Mouse (Mus musculus) midbrain, postnatal 0 days (tissue): ENCODE data around the gene H2-T3. TPM values are rescaled to one million over a fixed set of nuclear protein-coding genes. Genes with fewer than 3 reads are reported as not detected.

Experiments used
- ATAC-seq: fragments of 200-750 bp; cut with Nextera tagmentation; 2 replicates; pipeline ENCODE4 v1.8.0; 2017; ENCODE audit warnings: moderate number of reproducible peaks, mild to moderate bottlenecking, moderate TSS enrichment, moderate library complexity; ENCODE audit not compliant: low FRiP score
- DNase-seq: peaks from one replicate; pipeline ENCODE4 v3.0.0-alpha.2; 2015; ENCODE audit warnings: low spot score
- H3K27ac ChIP-seq: fragments of 300-500 bp; sonication (generic); 2 replicates; pipeline ENCODE4 v1.5.1; 2014; ENCODE audit warnings: low read depth, mild to moderate bottlenecking, low read length, mixed read lengths
- H3K27me3 ChIP-seq: fragments of 300-500 bp; sonication (generic); 2 replicates; pipeline ENCODE4 v1.6.1; 2014; ENCODE audit warnings: low read length, control low read depth, mixed read lengths; ENCODE audit not compliant: insufficient read depth
- H3K36me3 ChIP-seq: fragments of 300-500 bp; sonication (generic); 2 replicates; pipeline ENCODE4 v1.6.1; 2014; ENCODE audit warnings: low read length, control low read depth, mixed read lengths; ENCODE audit not compliant: insufficient read depth
- H3K4me1 ChIP-seq: fragments of 300-500 bp; sonication (generic); 2 replicates; pipeline ENCODE4 v1.6.1; 2014; ENCODE audit warnings: mild to moderate bottlenecking, control low read depth, antibody characterized with exemption, low read length, mixed read lengths; ENCODE audit not compliant: insufficient read depth
- H3K4me2 ChIP-seq: fragments of 300-500 bp; sonication (generic); 2 replicates; pipeline ENCODE4 v1.6.1; 2014; ENCODE audit warnings: low read depth, mild to moderate bottlenecking, low read length, mixed read lengths; ENCODE audit not compliant: poor library complexity, severe bottlenecking
- H3K4me3 ChIP-seq: fragments of 300-500 bp; sonication (generic); 2 replicates; pipeline ENCODE4 v1.5.1; 2014; ENCODE audit warnings: low read depth, mild to moderate bottlenecking, low read length, moderate library complexity
- H3K9ac ChIP-seq: fragments of 300-500 bp; sonication (generic); replicated peaks from 2 replicates; pipeline ENCODE4 v1.6.1; 2014; ENCODE audit warnings: mild to moderate bottlenecking, low read length, moderate library complexity, mixed read lengths; ENCODE audit not compliant: poor library complexity, severe bottlenecking
- H3K9me3 ChIP-seq: fragments of 300-500 bp; sonication (generic); 2 replicates; pipeline ENCODE4 v1.6.1; 2016; ENCODE audit warnings: low read length, control low read depth
- CTCF ChIP-seq: IDR thresholded peaks from 2 replicates; pipeline ENCODE4 v1.5.1; 2016; ENCODE audit warnings: antibody characterized with exemption, mild to moderate bottlenecking
- WGBS: fragments of 180-500 bp; shearing (Covaris S2); extraction: QIAGEN DNeasy Blood & Tissue Kit; methylation state at CpG from one replicate; pipeline ENCODE4 v1.1.7; 2014; 5-methylcytosine and 5-hydroxymethylcytosine counted together
- polyA plus RNA-seq: library from polyadenylated mRNA; unstranded; fragments of >200 nt; fragmentation: Nextera tagmentation; extraction: Ambion mirVana; gene quantifications from 2 replicates; pipeline ENCODE4 v1.2.1, GENCODE M21; 2015
- total RNA-seq: library from RNA; depleted of rRNA; stranded (reverse); fragments of >200 nt; gene quantifications from 2 replicates; pipeline ENCODE4 v1.2.3, GENCODE M21; 2014

The H2-T3 gene
- total and polyA plus RNA-seq, 2 experiments from 2014 or later: not detected

DNA sequence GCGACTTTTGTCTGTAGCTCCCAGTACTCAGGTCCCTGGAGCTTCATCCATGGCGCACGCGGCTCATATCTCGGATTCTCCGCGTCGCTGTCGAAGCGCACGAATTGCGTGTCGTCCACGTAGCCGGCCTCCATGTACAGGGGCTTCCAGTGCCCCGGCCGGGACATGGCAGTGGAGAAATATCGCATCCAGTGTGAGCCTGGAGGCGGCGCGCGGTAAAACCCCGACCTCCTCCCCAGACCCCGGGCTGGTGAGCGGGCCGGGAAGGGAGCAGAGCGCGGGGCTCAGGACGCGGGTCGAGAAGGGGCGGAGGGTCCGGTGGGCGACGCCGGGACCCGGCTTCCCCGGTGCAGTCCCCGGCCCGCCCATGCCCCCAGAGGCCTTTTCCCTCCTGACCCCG lies 15.8 kb upstream of the H2-T3 start:
- no peak for TF ChIP-seq CTCF
- peak overlapping the region; percentile 55 for H3K4me2 ChIP-seq
- no peaks in the 10 kb centered on the region for H3K4me1 ChIP-seq
- under 1% methylated on average over 33 of the region's 41 CpGs for WGBS
- peaks cover 13% of the 10 kb centered on the region; the same call in 1 of the 2 replicates for H3K27me3 ChIP-seq
- DNase-seq: no peak
- peak overlapping the region; percentile 31 for H3K4me3 ChIP-seq
- no peaks in the 10 kb centered on the region for H3K9me3 ChIP-seq
- no peak for ATAC-seq
- H3K36me3 ChIP-seq: no peaks in the 10 kb centered on the region
- H3K9ac ChIP-seq: 0 out of 2 replicates have a peak overlapping the region, but pooled peaks have one; percentile 24
- H3K27ac ChIP-seq: no peak overlapping the region

DNA sequence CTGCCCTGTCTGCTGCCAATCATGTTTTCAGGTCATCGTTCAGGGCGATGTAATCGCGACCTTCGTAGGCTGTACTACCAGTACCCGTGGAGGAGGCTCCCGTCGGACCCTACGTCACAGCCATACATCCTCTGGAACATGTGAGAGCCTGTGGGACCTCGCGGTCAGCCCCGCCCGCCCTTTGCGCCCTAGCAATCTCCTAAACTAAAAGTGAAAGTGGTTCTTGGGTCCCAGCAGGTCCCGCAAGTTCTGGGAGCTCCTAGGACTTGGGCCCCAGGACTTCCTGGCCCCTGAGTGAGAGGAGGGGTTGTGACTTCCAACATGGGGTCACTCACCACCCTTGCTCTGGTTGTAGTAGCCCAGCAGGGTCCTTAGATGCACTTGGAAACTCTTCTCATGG lies 15.4 kb upstream of the H2-T3 start:
- no peak overlapping the region for H3K27ac ChIP-seq
- H3K4me2 ChIP-seq: peak overlapping the region; percentile 55
- no peak for ATAC-seq
- no peak for TF ChIP-seq CTCF
- no peaks in the 10 kb centered on the region for H3K36me3 ChIP-seq
- peaks cover 13% of the 10 kb centered on the region; the same call in 1 of the 2 replicates for H3K27me3 ChIP-seq
- WGBS: 4% methylated on average over 15 of the region's 15 CpGs
- peak overlapping the region; percentile 31 for H3K4me3 ChIP-seq
- H3K9me3 ChIP-seq: no peaks in the 10 kb centered on the region
- no peaks in the 10 kb centered on the region for H3K4me1 ChIP-seq
- DNase-seq: no peak
- H3K9ac ChIP-seq: no peak overlapping the region

DNA sequence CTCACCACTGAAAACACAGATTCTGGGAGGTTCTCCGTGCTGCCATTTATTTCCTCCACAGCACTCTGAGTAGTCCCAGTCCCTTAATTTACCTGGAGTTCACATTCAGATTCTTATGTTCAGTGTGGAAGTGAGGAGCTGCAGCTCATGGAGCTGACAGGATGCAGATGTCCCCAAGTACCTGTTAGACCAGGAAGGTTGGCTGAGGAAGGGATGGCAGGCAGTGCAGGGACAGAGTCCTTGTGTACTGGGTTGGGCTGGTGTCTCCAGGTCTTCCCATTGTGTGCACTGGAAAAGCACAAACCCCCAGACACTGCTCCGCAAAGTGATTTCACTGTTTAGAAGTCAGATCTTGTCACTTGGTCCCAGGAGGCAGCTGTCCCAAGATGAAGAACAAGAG lies 11.8 kb upstream of the H2-T3 start:
- H3K4me3 ChIP-seq: no peak overlapping the region
- ATAC-seq (no peak), DNase-seq (no peak)
- no peaks in the 10 kb centered on the region for H3K9me3 ChIP-seq
- no peak for TF ChIP-seq CTCF
- no peaks in the 10 kb centered on the region for H3K4me1 ChIP-seq
- no peak overlapping the region for H3K9ac ChIP-seq
- no peak overlapping the region for H3K27ac ChIP-seq
- H3K36me3 ChIP-seq: no peaks in the 10 kb centered on the region
- WGBS: 80% methylated on average over 2 of the region's 2 CpGs
- peaks cover 18% of the 10 kb centered on the region; the same call in 1 of the 2 replicates for H3K27me3 ChIP-seq
- no peak overlapping the region for H3K4me2 ChIP-seq

DNA sequence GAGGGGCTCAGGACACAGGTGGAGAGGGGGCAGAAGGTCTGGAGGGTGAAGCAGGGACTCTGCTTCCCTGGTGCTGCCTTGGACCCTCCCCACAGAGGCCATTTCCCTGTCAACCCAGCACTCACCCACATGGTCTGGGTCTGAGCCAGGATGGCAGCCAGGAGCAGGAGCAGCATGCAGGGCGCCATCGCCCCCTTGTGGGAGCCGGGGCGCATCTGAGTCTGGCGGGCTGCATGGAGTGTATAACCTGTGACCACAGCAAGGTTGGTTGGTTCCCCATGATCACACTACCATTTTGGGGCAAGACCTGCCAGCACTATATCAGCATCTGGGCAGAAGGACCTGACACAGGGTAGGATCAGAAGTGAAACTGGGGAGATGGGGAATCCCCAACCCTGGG lies 8.2 kb upstream of the H2-T3 start:
- no peak for ATAC-seq
- no peak overlapping the region for H3K4me2 ChIP-seq
- H3K4me3 ChIP-seq: no peak overlapping the region
- TF ChIP-seq CTCF: peak; percentile 39; the same call in 1 of the 2 replicates
- no peaks in the 10 kb centered on the region for H3K9me3 ChIP-seq
- DNase-seq: peak; percentile 5
- no peaks in the 10 kb centered on the region for H3K4me1 ChIP-seq
- H3K36me3 ChIP-seq: no peaks in the 10 kb centered on the region
- 4% methylated on average over 5 of the region's 5 CpGs for WGBS
- no peak overlapping the region for H3K27ac ChIP-seq
- no peak overlapping the region for H3K9ac ChIP-seq
- H3K27me3 ChIP-seq: peaks cover 5% of the 10 kb centered on the region; the same call in 1 of the 2 replicates

GRCm38 (mm10) chr17:36194471-36194870 lies 4.4 kb upstream of the H2-T3 start:
- no peak for ATAC-seq
- TF ChIP-seq CTCF: no peak
- Histone ChIP-seq H3K4me3 (no peak overlapping the region), H3K9ac (no peak overlapping the region), H3K4me2 (no peak overlapping the region), H3K9me3 (no peaks in the 10 kb centered on the region), H3K27ac (no peak overlapping the region), H3K27me3 (peaks cover 5% of the 10 kb centered on the region), H3K4me1 (no peaks in the 10 kb centered on the region), H3K36me3 (no peaks in the 10 kb centered on the region)
- WGBS: 87% methylated on average over 6 of the region's 6 CpGs
- no peak for DNase-seq

- DNase-seq: peak; percentile 90
- peak; percentile 63; the same call in 1 of the 2 replicates for ATAC-seq
- 31% methylated on average over 8 of the region's 8 CpGs for WGBS
- Histone ChIP-seq H3K4me3 (no peak overlapping the region), H3K4me1 (no peaks in the 10 kb centered on the region), H3K27me3 (peaks cover 2% of the 10 kb centered on the region), H3K4me2 (no peak overlapping the region), H3K9ac (no peak overlapping the region), H3K36me3 (no peaks in the 10 kb centered on the region), H3K9me3 (no peaks in the 10 kb centered on the region), H3K27ac (no peak overlapping the region)
- peak; percentile 90 for TF ChIP-seq CTCF
Observed at GRCm38 (mm10) chr17:36193546-36194141, 3.6 kb upstream of the H2-T3 start.
